Mouse (Mus musculus) kidney, postnatal 4 days (tissue): ENCODE measurements around the gene Lzic.

Experiments
- DNase-seq, 2 experiments: peaks; one replicate each; pipeline ENCODE4 v3.0.0; 2021; ENCODE audit warnings: mixed read lengths in 2 of 2

Gene Lzic

GRCm38 (mm10) chr4:149484566-149484965 lies 463 bp upstream of the Lzic start:
- no peak for DNase-seq

DNA sequence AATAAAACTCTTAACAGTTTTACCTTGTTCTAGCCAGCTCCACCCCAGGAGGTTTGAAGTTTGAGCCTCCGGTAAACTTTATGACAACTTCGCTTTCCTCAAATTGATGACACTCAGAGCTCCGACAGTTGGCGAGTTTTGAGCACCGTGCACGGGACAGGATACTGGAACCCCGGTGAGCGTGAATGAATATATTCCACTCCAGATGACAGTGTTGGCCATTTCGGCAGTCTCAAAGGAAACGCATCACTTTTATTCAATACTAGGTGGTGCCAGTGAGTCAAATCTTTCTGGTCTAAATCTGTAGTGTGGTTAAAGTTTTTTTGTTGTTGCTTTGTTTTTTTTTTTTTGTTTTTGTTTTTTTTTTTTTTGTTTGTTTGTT lies 787 bp downstream of the Lzic start:
- peak; percentile 6 to 34 for DNase-seq

GRCm38 (mm10) chr4:149487729-149488128 lies 2.7 kb downstream of the Lzic start:
- no peak for DNase-seq

DNA sequence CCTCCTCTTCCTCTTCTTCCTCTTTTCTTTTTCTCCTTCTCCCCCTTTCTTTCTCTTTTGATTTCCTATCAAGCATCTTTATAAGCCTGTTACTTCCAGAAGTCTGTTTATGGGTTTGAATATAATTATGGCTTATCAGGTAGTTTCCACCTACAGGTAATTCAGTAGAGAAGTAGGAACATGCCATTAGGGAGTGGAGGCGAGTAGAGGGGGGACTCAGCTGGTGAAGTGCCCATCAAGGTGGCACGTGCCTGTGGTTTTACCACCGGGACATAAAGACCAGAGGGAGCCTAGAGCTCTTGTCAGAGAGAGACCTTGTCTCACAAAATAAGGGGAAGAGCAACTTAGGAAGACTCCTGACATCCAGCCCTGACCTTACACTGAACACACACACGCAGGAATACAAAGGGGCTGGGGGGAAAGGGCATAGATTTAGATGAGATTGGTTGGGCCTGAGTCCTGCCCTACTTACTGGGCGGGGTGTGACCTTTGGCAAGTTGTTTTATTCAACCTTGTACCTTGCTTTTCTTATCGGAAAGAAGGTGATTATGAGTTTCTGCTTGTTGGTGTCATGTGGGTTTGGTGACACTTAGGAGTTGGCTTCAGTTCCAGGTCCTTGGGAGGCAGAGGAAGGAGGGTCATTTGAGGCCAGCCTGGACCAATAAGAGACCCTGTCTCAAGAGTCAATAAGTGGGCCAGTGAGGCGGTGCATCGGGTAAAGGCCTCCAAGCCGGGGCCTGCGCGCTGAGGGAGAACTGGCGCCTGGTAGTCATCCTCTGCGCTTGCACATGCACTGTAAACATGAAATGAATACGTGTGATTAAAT lies 4.6 kb downstream of the Lzic start:
- DNase-seq: no peak

- DNase-seq: no peak
Observed at GRCm38 (mm10) chr4:149491151-149491550, 6.1 kb downstream of the Lzic start.

- DNase-seq: no peak
Observed at GRCm38 (mm10) chr4:149496612-149497011, 11.6 kb downstream of the Lzic start.

DNA sequence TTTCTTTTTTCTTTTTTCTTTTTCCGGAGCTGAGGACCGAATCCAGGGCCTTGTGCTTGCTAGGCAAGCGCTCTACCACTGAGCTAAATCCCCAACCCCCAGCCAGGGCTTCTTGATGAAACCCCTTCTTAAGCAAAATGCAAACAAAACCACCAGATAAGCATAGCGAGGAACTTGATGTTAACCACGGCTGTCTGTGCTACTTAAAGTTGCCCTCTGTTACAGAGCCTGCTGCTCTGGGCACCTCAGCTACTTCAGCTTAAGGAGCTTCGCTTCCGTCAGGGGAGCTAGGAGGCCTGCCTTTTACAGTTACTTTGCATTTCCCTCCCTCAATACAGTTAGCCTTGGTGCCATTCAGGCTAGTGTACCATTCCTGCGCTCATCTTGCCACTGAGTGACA lies 13.9 kb downstream of the Lzic start:
- DNase-seq: no peak

DNA sequence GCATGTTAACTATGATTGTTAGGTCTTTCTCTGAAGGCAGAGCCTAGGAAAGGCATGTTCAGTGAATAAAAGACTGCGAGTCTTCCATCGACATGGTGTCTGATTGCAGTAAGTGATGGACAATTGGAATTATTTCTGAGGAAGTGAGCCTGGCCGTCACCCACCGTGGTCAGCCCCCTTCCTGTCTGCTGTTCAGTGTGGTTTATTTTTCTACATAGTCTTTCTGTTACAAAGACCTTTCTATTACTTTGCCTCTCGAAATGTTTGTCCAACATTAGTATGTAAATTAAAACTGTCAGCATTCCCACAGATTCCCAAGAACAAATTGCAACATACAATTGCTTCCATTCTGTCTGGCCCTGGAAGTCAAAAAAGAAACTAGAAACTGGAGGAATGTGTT lies 14.8 kb downstream of the Lzic start:
- DNase-seq: no peak

DNA sequence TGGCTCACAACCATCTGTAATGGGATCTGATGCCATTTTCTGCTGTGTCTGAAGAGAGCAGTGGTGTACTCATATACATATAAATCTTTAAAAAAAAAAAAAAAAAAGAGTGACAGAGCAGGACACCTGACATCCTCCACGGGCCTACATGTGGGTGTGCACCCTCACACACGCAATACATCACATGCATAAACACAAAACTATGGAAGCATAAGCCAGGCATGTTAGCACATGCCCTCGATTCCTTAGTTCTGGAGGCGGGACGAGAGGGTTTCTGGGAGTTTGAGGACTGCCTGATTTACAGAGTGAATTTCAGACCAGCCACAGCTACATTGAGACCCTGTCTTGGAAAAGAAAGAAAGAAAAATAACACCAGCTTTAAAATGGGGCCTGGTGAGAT lies 19.3 kb downstream of the Lzic start:
- DNase-seq: no peak

DNA sequence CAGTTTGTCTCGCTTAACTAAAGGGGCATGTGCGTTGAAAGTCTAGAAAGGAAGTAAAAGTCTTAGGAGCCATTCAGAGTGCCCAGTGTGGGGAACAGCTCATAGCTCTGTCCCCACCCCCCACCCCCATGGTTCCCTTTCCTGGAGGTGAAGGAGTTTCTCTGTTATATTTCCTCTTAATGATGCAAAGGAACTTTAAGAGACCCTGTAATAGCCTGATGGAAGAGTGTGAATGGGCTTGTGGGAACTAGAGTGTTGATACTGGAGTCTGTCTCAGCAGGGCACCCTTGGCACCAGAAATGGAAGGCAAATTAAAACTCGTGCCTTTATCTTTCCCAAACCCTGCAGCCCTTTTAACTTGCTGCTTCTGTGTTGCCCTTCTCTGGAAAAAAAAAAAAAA lies 19.8 kb downstream of the Lzic start:
- DNase-seq: no peak

- DNase-seq: no peak
Observed at GRCm38 (mm10) chr4:149505261-149505967, 20.4 kb downstream of the Lzic start.

GRCm38 (mm10) chr4:149506904-149507303 lies 21.9 kb downstream of the Lzic start:
- DNase-seq: no peak

DNA sequence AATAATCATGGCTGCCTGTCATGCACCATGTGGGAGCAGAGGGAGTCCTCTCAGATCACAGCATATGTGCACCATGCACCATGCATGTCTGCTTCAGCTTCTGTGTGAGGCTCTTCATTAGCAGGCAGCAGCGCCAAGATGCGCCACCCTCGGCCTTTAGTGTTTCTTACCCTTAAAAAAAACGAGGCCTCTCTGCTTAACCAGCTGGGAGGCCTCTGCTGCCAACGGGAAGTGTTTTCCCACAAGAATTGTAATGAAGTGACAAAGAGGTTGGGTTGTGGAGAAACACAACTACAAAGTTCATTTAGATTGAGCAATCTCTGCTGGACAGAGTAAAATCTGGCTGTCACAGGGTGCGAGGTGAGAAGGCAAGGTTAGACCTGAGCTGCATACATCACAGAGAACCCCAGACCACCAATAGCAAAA lies 26.2 kb downstream of the Lzic start:
- no peak for DNase-seq

- no peak for DNase-seq
Observed at GRCm38 (mm10) chr4:149512072-149512471, 27.0 kb downstream of the Lzic start.

DNA sequence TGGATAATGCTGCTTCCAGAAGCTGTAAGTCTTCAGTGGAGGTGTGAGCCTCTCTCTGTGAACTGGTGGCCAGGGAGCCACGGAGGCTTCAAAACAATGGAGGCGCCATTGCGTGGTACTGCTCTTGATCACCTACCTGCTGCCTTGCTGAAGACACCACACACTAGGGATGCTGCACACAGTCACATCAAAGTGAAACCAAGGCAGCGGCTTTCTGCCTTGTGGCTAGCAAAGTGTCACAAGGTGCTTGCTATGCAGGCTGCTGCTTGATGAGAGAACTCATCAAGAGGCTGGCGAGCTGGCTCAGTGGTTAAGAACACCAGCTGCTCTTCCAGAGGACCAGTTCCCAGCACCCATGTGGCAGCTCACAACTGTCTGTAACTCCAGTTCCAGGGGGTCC lies 30.7 kb downstream of the Lzic start:
- no peak for DNase-seq

DNA sequence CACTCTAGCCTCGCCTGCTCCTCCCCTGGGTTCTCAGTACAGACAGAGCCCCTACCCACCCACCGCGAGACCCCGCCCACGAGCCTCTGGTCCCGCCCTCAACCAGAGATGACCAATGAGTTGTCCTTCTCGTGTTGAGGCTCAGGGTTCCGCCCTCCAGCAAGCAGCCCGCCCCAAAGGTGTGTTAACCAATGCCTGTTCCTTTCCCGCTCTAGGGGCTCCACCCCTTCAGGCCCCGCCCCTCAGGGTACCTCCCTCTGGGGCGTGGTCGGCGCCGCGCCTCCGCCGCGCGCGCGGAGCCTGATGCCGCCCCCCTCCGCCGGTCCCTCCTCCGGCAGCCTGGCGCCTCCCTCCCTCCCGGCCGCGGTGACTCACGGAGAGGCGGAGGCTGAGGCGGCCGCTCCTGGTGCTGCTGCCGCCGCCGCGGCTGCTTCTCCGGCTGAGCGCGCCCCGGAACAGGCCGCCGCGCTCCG lies 32.9 kb downstream of the Lzic start, which contains the start of gene Ctnnbip1:
Gene Ctnnbip1, plus strand, starts transcription at position 369 of the 473 bp plus-strand sequence.
- peak; percentile 97 to 98 for DNase-seq

GRCm38 (mm10) chr4:149518351-149519220 lies 33.6 kb downstream of the Lzic start:
- no peak for DNase-seq

DNA sequence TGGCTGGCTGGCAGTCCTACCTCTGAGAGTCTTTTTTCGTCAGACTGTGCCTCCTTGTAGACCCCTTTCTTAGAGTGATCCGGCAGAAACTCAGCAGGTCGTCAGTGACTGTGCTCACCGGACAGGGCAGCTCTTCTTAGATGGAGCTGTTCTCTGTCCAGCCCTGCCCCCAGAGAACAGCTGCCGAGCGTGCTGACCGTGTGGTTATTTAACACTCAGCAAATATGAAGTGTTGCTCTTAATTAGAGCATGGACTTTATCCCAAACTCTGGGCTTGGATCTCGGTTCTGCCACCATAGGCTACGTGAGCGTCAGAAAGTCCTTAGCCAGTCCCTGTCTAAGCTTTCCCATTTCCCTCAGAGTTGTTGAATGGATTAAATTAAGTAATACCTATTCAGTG lies 36.2 kb downstream of the Lzic start:
- peak; percentile 23 to 43 for DNase-seq

GRCm38 (mm10) chr4:149523961-149524360 lies 38.9 kb downstream of the Lzic start:
- no peak for DNase-seq

GRCm38 (mm10) chr4:149525170-149525569 lies 40.1 kb downstream of the Lzic start:
- DNase-seq: no peak

- no peak for DNase-seq
Observed at GRCm38 (mm10) chr4:149525811-149526210, 40.8 kb downstream of the Lzic start.

GRCm38 (mm10) chr4:149526330-149526729 lies 41.3 kb downstream of the Lzic start:
- peak; percentile 22 to 46 for DNase-seq
